Mouse (Mus musculus): ENCODE data around the gene Cnpy2. TPM values are rescaled to one million over a fixed set of nuclear protein-coding genes. Genes with fewer than 3 reads are reported as not detected.
A peak's percentile ranks its signal among the peaks of the same experiment; 100 is the strongest.
"Not testable (repeated sequence)": the region's sequence is repeated elsewhere in the genome, so short reads cannot be mapped to it uniquely, and the experiment has no call there.

Cnpy2 gene
- total RNA-seq, 1 experiment = 218 TPM

- Histone ChIP-seq H3K27ac (ENCODE audit: insufficient read depth, low read depth, low read length, poor library complexity, severe bottlenecking) (no peak overlapping the region), H3K36me3 (ENCODE audit: control insufficient read depth, insufficient read depth, low read length, poor library complexity, severe bottlenecking) (peaks cover 22% of the 10 kb centered on the region), H3K9ac (ENCODE audit: insufficient read depth, low read depth, low read length, poor library complexity, severe bottlenecking) (peak overlapping the region; percentile 89), H3K4me3 (ENCODE audit: insufficient read depth in 1 of 2, low read depth in 1 of 2, low read length in 2 of 2, poor library complexity in 1 of 2, severe bottlenecking in 1 of 2) (peak overlapping the region; percentile 82 to 86), H3K4me1 (ENCODE audit: control insufficient read depth in 2 of 2, insufficient read depth in 2 of 2, low read length in 2 of 2, poor library complexity in 1 of 2) (peaks cover 3% of the 10 kb centered on the region in 2 experiments; a peak in 1 of 4 replicates), H3K9me3 (ENCODE audit: control insufficient read depth, insufficient read depth, low read depth, low read length) (no peaks in the 10 kb centered on the region)
- in situ Hi-C loops (cut with MboI; ENCODE audit: low sequenced_read_pairs in 2 of 2, unreplicated experiment in 2 of 2) = no loop called here
- TF ChIP-seq HCFC1 (IDR thresholded peaks at IDR 0.05; ENCODE audit: borderline replicate concordance, insufficient read depth, low read length) = no peak
- TF ChIP-seq ZNF384 (IDR thresholded peaks at IDR 0.05; ENCODE audit: low read depth, low read length) = no peak
- no peak for TF ChIP-seq CHD2 (IDR thresholded peaks at IDR 0.05; ENCODE audit: low read depth, low read length)
- TF ChIP-seq ZC3H11A (IDR thresholded peaks at IDR 0.05; ENCODE audit: borderline replicate concordance, low read depth, low read length) = no peak
- TF ChIP-seq MAFK (IDR thresholded peaks at IDR 0.05; ENCODE audit: insufficient read depth, low read depth, low read length) = no peak
- no peak for DNase-seq (ENCODE audit: low read depth, low spot score)
These were observed 1.3 kb downstream of the Cnpy2 start for GRCm38 (mm10) chr10:128323516-128323915.

GRCm38 (mm10) chr10:128326825-128327224 is 4.6 kb downstream of the Cnpy2 start:
- TF ChIP-seq HCFC1 (IDR thresholded peaks at IDR 0.05; ENCODE audit: borderline replicate concordance, insufficient read depth, low read length) (no peak), ZC3H11A (IDR thresholded peaks at IDR 0.05; ENCODE audit: borderline replicate concordance, low read depth, low read length) (no peak), CHD2 (IDR thresholded peaks at IDR 0.05; ENCODE audit: low read depth, low read length) (no peak)
- no peak overlapping the region for H3K9ac ChIP-seq (ENCODE audit: insufficient read depth, low read depth, low read length, poor library complexity, severe bottlenecking)
- no peak for DNase-seq (ENCODE audit: low read depth, low spot score)
- in situ Hi-C loops (cut with MboI; ENCODE audit: low sequenced_read_pairs in 2 of 2, unreplicated experiment in 2 of 2) = no loop called here
- no peaks in the 10 kb centered on the region for H3K9me3 ChIP-seq (ENCODE audit: control insufficient read depth, insufficient read depth, low read depth, low read length)
- H3K36me3 ChIP-seq (ENCODE audit: control insufficient read depth, insufficient read depth, low read length, poor library complexity, severe bottlenecking) = peaks cover 11% of the 10 kb centered on the region; the same call in 1 of the 2 replicates
- H3K4me3 ChIP-seq (ENCODE audit: insufficient read depth in 1 of 2, low read depth in 1 of 2, low read length in 2 of 2, poor library complexity in 1 of 2, severe bottlenecking in 1 of 2) = no peak overlapping the region
- no peak overlapping the region for H3K27ac ChIP-seq (ENCODE audit: insufficient read depth, low read depth, low read length, poor library complexity, severe bottlenecking)
- H3K4me1 ChIP-seq (ENCODE audit: control insufficient read depth in 2 of 2, insufficient read depth in 2 of 2, low read length in 2 of 2, poor library complexity in 1 of 2) = peaks cover under 1 to 3% of the 10 kb centered on the region in 2 experiments; a peak in 1 of 4 replicates

- TF ChIP-seq ZNF384 (IDR thresholded peaks at IDR 0.05; ENCODE audit: low read depth, low read length) (0 out of 2 replicates have a peak, but pooled peaks have one; percentile 35), HCFC1 (IDR thresholded peaks at IDR 0.05; ENCODE audit: borderline replicate concordance, insufficient read depth, low read length) (no peak), CHD2 (IDR thresholded peaks at IDR 0.05; ENCODE audit: low read depth, low read length) (no peak)
- Histone ChIP-seq H3K4me1 (ENCODE audit: control insufficient read depth in 2 of 2, insufficient read depth in 2 of 2, low read length in 2 of 2, poor library complexity in 1 of 2) (peaks cover 0 to 3% of the 10 kb centered on the region in 2 experiments; a peak in 1 of 4 replicates), H3K4me3 (ENCODE audit: insufficient read depth in 1 of 2, low read depth in 1 of 2, low read length in 2 of 2, poor library complexity in 1 of 2, severe bottlenecking in 1 of 2) (no peak overlapping the region), H3K36me3 (ENCODE audit: control insufficient read depth, insufficient read depth, low read length, poor library complexity, severe bottlenecking) (peaks cover 11% of the 10 kb centered on the region; the same call in 1 of the 2 replicates), H3K9me3 (ENCODE audit: control insufficient read depth, insufficient read depth, low read depth, low read length) (no peaks in the 10 kb centered on the region), H3K9ac (ENCODE audit: insufficient read depth, low read depth, low read length, poor library complexity, severe bottlenecking) (no peak overlapping the region), H3K27ac (ENCODE audit: insufficient read depth, low read depth, low read length, poor library complexity, severe bottlenecking) (no peak overlapping the region)
- DNase-seq (ENCODE audit: low read depth, low spot score) = no peak
- in situ Hi-C loops (cut with MboI; ENCODE audit: low sequenced_read_pairs in 2 of 2, unreplicated experiment in 2 of 2) = no loop called here
These were observed 5.4 kb downstream of the Cnpy2 start for GRCm38 (mm10) chr10:128327610-128328009.

- DNase-seq (ENCODE audit: low read depth, low spot score); H3K4me1 ChIP-seq (ENCODE audit: control insufficient read depth in 2 of 2, insufficient read depth in 2 of 2, low read length in 2 of 2, poor library complexity in 1 of 2); H3K9me3 ChIP-seq (ENCODE audit: control insufficient read depth, insufficient read depth, low read depth, low read length); H3K9ac ChIP-seq (ENCODE audit: insufficient read depth, low read depth, low read length, poor library complexity, severe bottlenecking); H3K4me3 ChIP-seq (ENCODE audit: insufficient read depth in 1 of 2, low read depth in 1 of 2, low read length in 2 of 2, poor library complexity in 1 of 2, severe bottlenecking in 1 of 2); H3K36me3 ChIP-seq (ENCODE audit: control insufficient read depth, insufficient read depth, low read length, poor library complexity, severe bottlenecking); H3K27ac ChIP-seq (ENCODE audit: insufficient read depth, low read depth, low read length, poor library complexity, severe bottlenecking); in situ Hi-C loops (cut with MboI; ENCODE audit: low sequenced_read_pairs in 2 of 2, unreplicated experiment in 2 of 2): not testable (repeated sequence)
- TF ChIP-seq MAFK (IDR thresholded peaks at IDR 0.05; ENCODE audit: insufficient read depth, low read depth, low read length) = peak; percentile 64; the same call in 1 of the 2 replicates
- peak; percentile 60 for TF ChIP-seq ZNF384 (IDR thresholded peaks at IDR 0.05; ENCODE audit: low read depth, low read length)
These were observed 10.3 kb downstream of the Cnpy2 start for GRCm38 (mm10) chr10:128332358-128333249.

Data from ES-E14 (cell line).